Mouse (Mus musculus) ES-Bruce4 (cell line): ENCODE data around the gene H60b. TPM values are rescaled to one million over a fixed set of nuclear protein-coding genes. Genes with fewer than 3 reads are reported as not detected.
A peak's percentile ranks its signal among the peaks of the same experiment; 100 is the strongest.
"Not testable (repeated sequence)": the region's sequence is repeated elsewhere in the genome, so short reads cannot be mapped to it uniquely, and the experiment has no call there.

Experiments used
- H3K27ac ChIP-seq: 2 replicates; pipeline ENCODE4 v1.5.1; 2012; ENCODE audit warnings: low read length, inconsistent platforms; ENCODE audit not compliant: insufficient read depth
- H3K27me3 ChIP-seq: 2 replicates; pipeline ENCODE4 v1.6.1; 2012; ENCODE audit warnings: mild to moderate bottlenecking, low read length, inconsistent platforms; ENCODE audit not compliant: control insufficient read depth, poor library complexity, insufficient read depth, severe bottlenecking
- H3K36me3 ChIP-seq: 2 replicates; pipeline ENCODE4 v1.6.1; 2012; ENCODE audit warnings: inconsistent platforms, mild to moderate bottlenecking, low read length, moderate library complexity; ENCODE audit not compliant: control insufficient read depth, poor library complexity, insufficient read depth, severe bottlenecking
- H3K4me1 ChIP-seq: one replicate; pipeline ENCODE4 v1.8.1; 2011; ENCODE audit warnings: low read length; ENCODE audit not compliant: control insufficient read depth, insufficient read depth
- H3K4me3 ChIP-seq: 2 replicates; pipeline ENCODE4 v1.5.1; 2011; ENCODE audit warnings: low read depth, mild to moderate bottlenecking, low read length
- H3K9ac ChIP-seq: 2 replicates; pipeline ENCODE4 v1.6.1; 2012; ENCODE audit warnings: low read depth, mild to moderate bottlenecking, inconsistent platforms; ENCODE audit not compliant: poor library complexity, severe bottlenecking
- H3K9me3 ChIP-seq: replicated peaks from 2 replicates; pipeline ENCODE4 v1.6.1; 2012; ENCODE audit warnings: mild to moderate bottlenecking, low read length, inconsistent platforms; ENCODE audit not compliant: control insufficient read depth, poor library complexity, insufficient read depth, severe bottlenecking
- CTCF ChIP-seq: IDR thresholded peaks from one replicate; pipeline ENCODE4 v1.8.1; 2011; ENCODE audit warnings: low read depth, low read length
- EP300 ChIP-seq: IDR thresholded peaks from 2 replicates; pipeline ENCODE4 v1.6.1; 2011; ENCODE audit warnings: low read depth, low read length; ENCODE audit not compliant: insufficient read depth
- POLR2A ChIP-seq: IDR thresholded peaks from one replicate; pipeline ENCODE4 v1.8.1; 2011; ENCODE audit warnings: low read length; ENCODE audit not compliant: insufficient read depth
- polyA plus RNA-seq: library from polyadenylated mRNA; stranded (reverse); fragments of >200 nt; gene quantifications from 2 replicates; pipeline ENCODE4 v1.2.4, GENCODE M21; 2011; ENCODE audit warnings: low read depth; ENCODE audit not compliant: missing spikeins, insufficient read depth, insufficient read length

The H60b gene
- polyA plus RNA-seq, result not detected in 2 replicates

DNA sequence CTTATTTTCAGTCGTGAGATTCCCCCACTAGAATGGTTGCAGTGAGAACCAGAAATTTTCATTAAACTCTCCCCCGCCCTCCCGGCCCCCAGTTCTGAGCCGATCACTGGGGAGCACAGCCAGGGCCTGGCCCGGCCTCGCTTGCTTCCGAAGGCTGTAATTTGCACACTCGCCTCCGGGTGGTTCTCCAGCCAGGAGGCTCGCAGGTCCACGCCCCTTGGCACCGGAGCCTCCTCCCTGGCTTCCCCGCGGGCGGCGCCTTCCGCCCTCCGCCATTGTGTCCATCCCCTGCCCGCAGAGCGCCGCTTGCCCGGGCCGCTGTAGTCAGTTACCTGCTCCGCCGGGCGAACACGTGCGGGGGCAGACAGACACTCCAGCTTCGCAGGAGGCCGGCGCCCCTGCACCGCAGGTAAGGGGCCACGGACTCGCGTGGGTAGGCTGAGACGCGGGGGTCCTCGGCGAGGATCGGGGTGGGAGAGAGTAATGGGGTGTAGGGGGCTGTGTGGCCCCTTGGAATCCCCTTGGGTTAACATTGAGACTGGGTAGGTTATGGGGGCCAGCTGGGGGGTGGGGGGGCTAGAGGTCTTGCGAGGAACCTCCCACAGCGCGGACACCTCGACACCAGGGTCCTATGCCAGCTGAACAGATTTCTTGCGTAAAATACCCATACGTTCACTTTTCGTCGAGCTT, at the start of gene H60b, which contains the start of gene Raet1e:
Gene H60b (plus strand): TSS at position 277 of the 690 bp plus-strand sequence.
Gene Raet1e (plus strand): TSS at position 260 of the 690 bp plus-strand sequence.
- not testable (repeated sequence) for H3K27me3 ChIP-seq, H3K36me3 ChIP-seq, H3K4me1 ChIP-seq, H3K27ac ChIP-seq, H3K9me3 ChIP-seq
- Histone ChIP-seq H3K4me3 (peak within 1 kb of the TSS; percentile 30), H3K9ac (peak within 1 kb of the TSS; percentile 52; the same call in 1 of the 2 replicates)

DNA sequence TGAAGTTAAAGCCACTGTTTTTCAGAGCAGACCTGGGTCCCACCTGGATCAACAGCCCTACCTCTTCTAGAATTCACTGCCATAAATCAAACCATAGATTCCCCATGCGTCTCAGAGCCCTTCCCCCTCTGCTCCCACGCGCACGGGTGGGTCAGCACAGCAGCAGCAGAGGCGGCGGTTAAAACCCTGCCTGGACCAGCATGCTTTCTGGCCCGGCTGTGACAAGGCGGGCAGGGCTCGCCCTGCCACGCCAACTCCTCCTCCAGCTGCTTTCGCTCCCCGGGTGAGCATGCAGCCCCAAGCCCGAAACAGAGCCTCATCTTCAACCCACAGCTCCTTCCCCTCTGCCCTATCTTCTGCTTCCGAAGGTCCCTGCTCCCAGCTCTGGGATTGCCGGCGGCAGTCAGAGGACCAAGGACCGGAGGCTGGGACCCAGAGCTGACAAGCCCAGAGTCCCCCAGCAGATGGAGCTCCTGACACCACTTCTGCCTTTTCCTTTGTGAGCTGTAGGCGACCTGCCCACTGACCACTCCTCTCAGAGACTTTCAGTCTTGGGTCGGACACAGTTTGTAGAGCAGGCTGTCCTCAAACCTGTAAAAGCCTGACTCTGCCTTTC, 17.6 kb upstream of the H60b start:
- Histone ChIP-seq H3K4me1 (no peaks in the 10 kb centered on the region), H3K36me3 (no peaks in the 10 kb centered on the region), H3K9me3 (no peaks in the 10 kb centered on the region), H3K27me3 (no peaks in the 10 kb centered on the region), H3K4me3 (peak overlapping the region; percentile 42), H3K27ac (no peak overlapping the region), H3K9ac (no peak overlapping the region)
- TF ChIP-seq POLR2A, result no peak
- TF ChIP-seq EP300, result no peak
- peak; percentile 60 for TF ChIP-seq CTCF

DNA sequence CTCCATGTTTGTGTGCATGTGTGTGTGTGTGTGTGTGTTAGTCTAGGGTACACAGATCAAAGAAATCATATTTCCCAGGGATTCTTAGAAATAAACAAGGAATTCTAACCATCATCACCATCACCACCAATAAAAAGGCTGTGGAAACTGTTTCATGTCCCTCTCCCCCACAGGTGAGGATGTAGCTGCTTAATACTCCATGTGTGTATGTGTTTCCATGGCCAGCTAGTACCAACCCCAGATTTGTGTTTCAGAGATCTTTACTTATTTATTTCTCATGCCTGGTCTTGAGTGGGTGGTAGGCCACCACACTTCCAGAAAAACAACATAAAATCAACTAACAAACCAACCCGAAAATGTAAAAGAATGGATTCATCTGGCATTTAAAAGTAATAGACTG, 16.2 kb upstream of the H60b start:
- not testable (repeated sequence) for H3K27me3 ChIP-seq, H3K4me1 ChIP-seq, H3K9ac ChIP-seq, H3K36me3 ChIP-seq, H3K4me3 ChIP-seq, H3K27ac ChIP-seq, H3K9me3 ChIP-seq

DNA sequence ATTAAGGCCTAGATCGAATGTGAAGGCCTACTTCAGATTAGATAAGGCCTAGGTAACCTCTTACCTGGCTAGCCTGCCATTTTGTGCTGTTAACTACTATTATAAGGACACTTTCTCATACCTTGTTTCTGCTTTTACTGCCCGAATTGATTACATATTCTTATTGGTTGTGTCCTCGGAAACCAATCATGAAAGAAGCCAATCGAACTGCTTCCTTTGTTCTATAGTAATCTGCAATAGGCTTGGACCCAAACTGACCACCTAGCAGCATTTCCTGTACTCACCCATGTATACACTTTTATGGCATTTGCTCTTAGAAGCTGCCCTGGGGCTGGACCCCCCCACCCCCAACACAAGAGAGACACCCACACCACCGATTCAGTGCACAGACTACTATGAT, 15.5 kb upstream of the H60b start:
- no peaks in the 10 kb centered on the region for H3K36me3 ChIP-seq
- H3K27ac ChIP-seq, result no peak overlapping the region
- no peaks in the 10 kb centered on the region for H3K27me3 ChIP-seq
- no peaks in the 10 kb centered on the region for H3K9me3 ChIP-seq
- no peak for TF ChIP-seq POLR2A
- no peak for TF ChIP-seq EP300
- no peak for TF ChIP-seq CTCF
- no peak overlapping the region for H3K9ac ChIP-seq
- H3K4me3 ChIP-seq, result no peak overlapping the region
- no peaks in the 10 kb centered on the region for H3K4me1 ChIP-seq

DNA sequence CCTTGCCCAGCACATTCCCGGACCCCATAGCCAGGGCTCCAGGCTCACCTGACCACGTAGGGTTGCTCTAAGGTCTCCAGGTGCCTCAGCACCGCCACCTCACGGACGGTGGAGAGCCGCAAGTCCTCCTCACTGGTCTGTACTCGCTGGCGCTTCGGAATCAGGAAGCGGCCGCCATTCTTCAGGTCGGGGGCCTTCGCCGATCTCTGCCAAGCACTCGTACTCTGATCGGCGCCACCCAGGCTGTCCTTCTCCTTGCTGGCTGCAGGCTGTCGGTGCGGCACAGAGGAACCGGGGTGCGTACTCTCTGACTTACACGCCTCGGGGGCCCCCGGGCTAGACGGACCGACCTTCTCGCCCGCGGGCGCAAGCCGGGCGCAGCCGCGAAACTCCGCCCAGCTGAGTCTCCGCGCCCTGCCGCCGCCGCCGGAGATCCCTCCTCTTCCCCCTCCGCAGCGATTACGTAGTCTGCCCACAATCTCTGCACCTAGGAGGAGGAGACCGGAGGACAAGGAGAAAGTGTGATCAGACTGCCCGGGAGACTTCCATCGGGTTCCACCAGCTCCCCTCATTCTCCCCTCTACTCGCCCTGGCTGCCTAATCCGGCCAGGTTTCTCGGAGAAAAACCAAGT, 9.8 kb upstream of the H60b start:
- Histone ChIP-seq H3K4me3 (peak overlapping the region; percentile 83), H3K27me3 (peaks cover 12% of the 10 kb centered on the region), H3K27ac (peak overlapping the region; percentile 39; the same call in 1 of the 2 replicates), H3K4me1 (no peaks in the 10 kb centered on the region), H3K36me3 (no peaks in the 10 kb centered on the region), H3K9me3 (no peaks in the 10 kb centered on the region), H3K9ac (peak overlapping the region; percentile 86)
- TF ChIP-seq CTCF (peak; percentile 49), POLR2A (no peak), EP300 (0 out of 2 replicates have a peak, but pooled peaks have one; percentile 1)

DNA sequence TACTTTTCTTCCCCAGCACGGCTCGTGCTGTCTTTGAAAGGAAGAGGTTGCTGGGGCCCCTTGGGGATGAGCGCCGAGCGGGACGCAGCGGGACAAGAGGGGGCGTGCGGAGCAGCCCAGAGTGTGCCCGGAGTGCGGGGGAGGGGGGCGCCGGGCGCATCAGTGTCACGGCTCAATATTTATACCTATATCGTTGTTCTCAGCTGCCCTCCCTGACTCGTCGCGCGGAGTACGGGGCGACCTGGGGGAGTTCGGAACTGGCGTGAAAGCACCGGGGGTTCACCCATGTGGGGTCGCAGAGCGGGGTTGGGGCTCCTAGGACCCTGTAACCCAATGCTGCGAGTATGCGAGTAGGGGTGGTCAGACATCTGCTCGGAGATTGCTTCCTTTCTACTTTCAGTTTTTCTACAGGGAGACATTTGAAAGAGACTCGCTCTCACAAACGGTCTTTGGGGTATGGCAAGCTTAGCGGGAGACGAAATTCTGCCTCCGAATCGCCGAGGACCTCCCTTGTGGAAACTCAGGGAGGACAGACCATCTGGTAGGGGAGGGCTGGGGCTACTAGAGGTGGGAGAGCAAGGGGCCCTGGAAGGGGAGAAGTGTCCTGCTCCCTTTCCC, 9.2 kb upstream of the H60b start, which contains the start of gene E030030I06Rik:
Gene E030030I06Rik (minus strand): TSS at position 198 of the 618 bp plus-strand sequence.
- Histone ChIP-seq H3K9ac (peak within 1 kb of the TSS; percentile 86), H3K27me3 (peaks cover 15% of the 10 kb centered on the region), H3K9me3 (no peaks in the 10 kb centered on the region), H3K4me3 (peak within 1 kb of the TSS; percentile 83), H3K4me1 (no peaks in the 10 kb centered on the region), H3K36me3 (no peaks in the 10 kb centered on the region), H3K27ac (peak within 1 kb of the TSS; percentile 39; the same call in 1 of the 2 replicates)
- TF ChIP-seq EP300, result no peak
- no peak for TF ChIP-seq CTCF
- TF ChIP-seq POLR2A, result no peak
